Mouse (Mus musculus): Measurements from ENCODE around the gene Lrrc71. TPM values are rescaled to one million over a fixed set of nuclear protein-coding genes. Genes with fewer than 3 reads are reported as not detected.
A peak's percentile ranks its signal among the peaks of the same experiment; 100 is the strongest.

The Lrrc71 gene
- total RNA-seq (2022) = under 1 TPM in 1 of 4 experiments, not detected in 3; 0.68 TPM

GRCm38 (mm10) chr3:87748431-87748830, at the start of gene Lrrc71:
Gene Lrrc71, minus strand, starts transcription at chr3:87748625.
- no peak for DNase-seq (ENCODE audit: low spot score in 2 of 2)

DNA sequence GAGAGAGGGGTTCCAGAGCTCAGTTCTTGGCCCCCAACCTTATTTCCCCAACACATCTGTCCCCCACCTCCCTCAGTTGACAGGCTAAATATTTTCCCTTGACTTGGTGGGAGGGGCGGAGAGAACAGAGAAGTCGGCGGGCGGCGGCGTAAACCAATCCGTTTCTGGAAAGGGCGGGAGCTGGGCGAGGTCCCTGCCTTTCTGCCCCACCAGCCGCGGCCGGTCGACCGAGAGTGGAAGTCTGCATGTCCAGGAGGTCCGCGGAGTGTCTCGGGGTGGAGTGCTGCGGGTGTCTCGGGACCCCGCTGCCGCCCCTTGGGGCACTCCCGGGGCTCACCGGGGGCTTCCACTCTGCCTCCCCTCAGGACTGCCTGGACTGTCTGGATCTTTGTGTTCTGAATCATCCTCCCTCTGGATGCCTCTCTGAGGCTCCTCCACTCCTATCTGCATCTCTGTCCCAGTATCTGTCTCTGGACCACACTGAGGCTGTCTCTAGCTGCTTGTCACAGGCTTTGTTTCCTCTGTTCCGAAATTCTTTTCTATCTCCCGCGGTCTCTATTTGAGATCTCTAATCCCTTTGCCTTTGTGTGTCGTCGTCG, 48.4 kb upstream of the Lrrc71 start, which contains the start of gene Insrr:
TSS of gene Insrr (plus strand) at position 216 of the 599 bp plus-strand sequence.
- DNase-seq (ENCODE audit: low spot score in 2 of 2) = no peak

DNA sequence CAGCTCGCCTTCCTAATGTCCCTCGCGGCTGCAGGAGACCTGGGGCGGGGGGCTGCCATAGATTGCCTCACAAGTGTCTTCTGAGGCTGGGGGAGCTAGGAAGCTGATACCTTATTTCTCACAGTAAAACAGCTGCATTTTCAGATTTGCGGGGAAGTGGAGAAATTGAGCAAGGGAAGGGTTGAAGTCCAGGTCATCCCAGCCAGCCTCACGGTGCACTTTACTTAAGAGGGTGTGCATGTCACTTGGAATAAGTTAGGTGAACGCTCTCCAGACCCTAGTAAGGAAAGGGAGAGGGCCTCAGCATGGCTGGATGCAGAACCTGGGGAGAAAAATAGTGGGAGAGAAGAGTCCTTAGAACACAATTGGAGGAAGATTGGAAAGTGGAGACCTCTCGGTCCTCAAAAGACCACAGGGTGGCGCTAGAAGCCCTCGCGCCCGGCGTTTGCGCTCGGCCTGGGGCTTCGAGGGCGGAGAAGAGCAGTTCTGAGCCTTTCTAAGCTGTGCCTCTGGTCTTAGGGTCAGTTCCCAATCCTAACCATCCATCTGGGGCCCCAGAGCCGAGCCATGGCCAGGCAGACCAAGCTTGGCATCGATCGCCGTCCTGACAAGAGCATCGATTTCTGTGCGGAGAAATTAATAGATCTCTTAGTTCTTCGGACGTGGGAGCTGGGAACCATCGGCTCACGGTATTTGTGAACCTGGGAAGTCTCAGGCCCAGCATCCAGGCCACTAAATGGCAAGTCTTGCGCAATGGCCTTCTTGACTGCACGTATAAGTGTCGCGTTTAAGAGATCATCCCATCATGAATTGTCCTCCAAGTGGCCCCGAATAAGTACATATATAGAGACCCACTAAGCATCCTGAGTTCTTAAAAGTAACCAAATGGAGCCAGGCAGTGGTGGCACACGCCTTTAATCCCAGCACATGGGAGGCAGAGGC, 47.2 kb upstream of the Lrrc71 start:
- DNase-seq (ENCODE audit: low spot score in 2 of 2) = peak; percentile 17 to 30

DNA sequence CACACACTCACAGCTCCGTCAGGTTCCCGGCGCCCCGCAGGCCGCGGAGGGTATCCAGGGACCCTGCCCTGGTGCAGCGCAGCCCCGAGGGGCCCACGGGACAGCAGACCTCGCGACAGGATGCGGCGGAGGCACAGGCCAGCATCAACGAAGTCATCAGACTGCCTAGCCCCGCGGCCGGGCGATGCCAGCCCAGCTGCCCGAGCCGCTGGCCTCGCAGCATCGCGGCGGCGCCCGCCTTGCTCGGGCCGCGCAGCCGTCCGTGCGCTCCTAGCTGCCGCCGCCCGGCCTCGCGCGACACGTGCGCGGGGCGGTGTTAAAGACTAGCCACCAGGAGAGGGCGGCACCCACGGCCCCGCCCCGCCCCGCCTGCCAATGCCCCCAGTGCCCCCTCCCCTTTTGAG, 46.5 kb upstream of the Lrrc71 start, which contains the start of gene Ntrk1:
TSS of gene Ntrk1 (minus strand) at position 241 of the 404 bp plus-strand sequence.
- DNase-seq (ENCODE audit: low spot score in 2 of 2) = no peak

DNA sequence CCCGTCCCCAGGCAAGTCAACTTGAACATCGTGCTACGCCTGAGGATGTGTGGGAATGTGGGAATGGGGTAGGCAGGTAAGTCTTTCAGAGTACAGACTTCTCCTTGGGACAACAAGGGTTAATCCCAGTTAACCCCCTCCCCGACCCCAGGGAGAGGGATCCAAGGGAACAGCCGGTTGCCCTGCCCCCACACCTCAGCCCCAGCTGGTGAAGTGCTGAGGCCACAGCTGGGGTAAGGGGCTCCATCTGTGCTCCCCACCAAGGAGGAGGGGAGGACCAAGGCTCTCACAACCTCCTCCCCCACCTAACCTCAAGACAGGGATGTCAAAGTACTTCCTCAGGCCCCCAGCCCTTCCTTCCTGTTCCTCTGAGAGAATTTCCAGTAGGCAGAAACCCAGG, 41.3 kb upstream of the Lrrc71 start:
- no peak for DNase-seq (ENCODE audit: low spot score in 2 of 2)

DNA sequence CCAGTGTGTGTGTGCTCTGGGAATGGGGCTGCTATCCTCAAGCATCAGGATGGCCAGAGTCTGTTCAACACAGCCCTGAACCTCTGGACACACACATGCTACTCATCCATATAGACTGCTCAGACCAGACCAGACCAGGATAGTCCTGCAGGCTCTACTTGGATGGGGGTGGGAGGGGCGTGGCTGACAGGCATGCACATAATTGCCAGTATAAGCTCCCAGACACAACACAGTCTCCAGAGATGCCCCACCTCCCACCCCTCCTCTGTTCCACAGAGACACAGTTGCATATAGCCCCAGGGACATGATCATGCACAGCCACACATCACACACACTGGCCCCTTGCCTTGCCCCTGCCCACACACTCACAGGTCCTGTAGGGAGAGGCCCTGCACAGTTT, 40.8 kb upstream of the Lrrc71 start:
- DNase-seq (ENCODE audit: low spot score in 2 of 2) = no peak

DNA sequence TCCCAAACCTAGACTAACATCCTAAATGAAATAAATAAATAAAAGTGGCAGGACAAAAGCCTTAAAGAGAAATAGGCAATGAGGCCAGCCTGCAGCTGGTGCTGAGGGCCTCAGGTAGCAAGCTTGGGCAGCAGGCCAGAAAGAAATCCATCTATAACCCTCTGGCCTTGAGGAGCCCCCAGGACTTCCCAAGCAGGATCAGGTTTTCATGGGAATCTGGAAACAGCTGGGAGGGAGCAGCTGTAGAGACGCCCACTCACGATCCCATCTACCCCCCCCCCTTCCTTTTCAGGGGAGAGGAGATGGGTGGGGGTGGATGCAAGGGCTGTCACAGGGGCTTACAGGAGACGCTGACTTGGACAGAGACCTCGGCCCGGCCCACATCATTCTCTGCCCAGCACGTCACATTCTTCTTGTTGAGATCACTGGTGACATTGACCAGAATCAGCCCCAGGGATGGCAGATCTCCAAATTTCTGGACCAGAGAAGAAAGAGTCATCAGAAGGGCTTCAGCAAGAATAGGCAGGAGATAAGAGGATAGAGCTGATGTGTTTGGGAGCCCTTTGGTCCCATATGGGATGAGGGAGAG, 37.3 kb upstream of the Lrrc71 start:
- DNase-seq (ENCODE audit: low spot score in 2 of 2) = no peak

DNA sequence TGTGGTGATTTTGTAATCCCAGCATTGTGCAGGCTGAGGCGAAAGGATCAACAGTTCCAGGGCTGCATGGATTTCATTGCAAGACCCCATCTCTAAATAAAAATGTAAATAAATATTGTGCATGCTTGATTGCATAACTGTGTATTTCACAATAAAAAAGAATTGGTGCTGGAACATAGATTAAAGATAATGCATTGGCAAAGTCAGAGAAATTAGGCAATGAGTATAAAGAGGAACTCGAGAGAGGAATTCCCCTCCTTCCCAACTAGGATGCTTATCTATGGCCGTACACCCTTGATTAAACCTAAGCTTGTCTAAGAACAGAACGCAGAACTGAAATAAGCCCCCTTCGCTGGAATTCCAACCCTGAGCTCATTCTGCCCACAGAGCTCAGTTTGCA, 36.7 kb upstream of the Lrrc71 start:
- no peak for DNase-seq (ENCODE audit: low spot score in 2 of 2)

GRCm38 (mm10) chr3:87783282-87784023, 35.0 kb upstream of the Lrrc71 start:
- no peak for DNase-seq (ENCODE audit: low spot score in 2 of 2)

DNA sequence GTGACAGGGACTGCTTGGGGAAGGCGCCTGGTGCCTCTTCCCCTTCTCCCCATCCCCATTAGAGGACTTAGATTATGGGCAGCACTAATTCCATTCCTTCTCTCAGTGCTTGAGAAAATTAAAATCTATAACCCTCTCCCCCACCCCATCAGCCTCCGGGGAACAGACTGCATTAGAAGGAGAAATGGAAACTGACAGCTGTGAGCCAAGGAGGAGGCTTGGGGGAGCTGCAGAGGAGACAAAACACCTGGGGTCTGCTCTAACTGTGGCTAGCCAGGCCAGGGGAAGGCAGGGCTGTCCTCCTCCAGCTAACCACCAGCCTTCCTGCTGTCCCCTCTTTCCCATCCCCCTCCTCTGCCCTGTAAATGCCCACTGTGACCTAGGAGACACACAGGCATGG, 30.7 kb upstream of the Lrrc71 start:
- no peak for DNase-seq (ENCODE audit: low spot score in 2 of 2)

DNA sequence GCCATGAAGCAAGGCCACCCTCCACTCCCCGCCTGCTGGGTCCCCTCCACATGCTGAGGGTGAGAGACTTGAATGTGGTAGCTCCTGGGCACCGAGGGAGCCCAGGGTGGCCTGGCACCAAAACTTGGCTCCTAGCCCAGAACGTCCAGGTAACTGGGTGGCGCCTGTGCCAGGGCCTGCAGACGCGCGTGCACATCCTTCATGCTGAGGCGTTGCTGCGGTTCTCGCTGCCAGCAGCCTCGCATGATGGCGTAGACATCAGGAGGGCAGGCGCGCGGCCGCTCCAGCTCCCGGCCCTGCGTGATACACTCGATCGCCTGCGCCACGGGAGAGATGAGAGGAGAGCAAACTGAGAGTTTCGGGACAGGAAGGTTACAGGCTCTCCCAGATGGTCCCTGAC, 29.9 kb upstream of the Lrrc71 start:
- no peak for DNase-seq (ENCODE audit: low spot score in 2 of 2)

- DNase-seq (ENCODE audit: low spot score in 2 of 2) = no peak
Observed at GRCm38 (mm10) chr3:87771088-87771487, 22.7 kb upstream of the Lrrc71 start.

GRCm38 (mm10) chr3:87770280-87770679, 21.9 kb upstream of the Lrrc71 start:
- DNase-seq (ENCODE audit: low spot score in 2 of 2) = no peak

DNA sequence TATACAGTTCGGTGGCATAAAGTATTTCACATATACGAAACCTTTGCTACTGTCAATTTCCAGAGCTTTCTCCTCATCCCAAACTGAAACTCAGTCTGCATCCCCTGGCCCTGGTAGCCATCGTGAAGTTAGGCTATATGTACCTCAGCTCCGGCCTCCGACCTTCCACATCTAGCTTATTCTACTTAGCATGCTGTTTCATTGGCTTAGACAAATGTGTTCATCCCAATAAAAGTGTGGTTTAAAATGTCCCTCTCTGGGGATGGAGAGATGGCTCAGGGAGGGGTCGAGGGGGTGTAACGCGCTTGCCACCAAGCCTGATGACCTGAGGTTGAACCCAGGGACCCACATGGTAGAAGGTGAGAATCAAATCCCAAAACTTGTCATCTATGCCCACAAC, 21.1 kb upstream of the Lrrc71 start:
- no peak for DNase-seq (ENCODE audit: low spot score in 2 of 2)

DNA sequence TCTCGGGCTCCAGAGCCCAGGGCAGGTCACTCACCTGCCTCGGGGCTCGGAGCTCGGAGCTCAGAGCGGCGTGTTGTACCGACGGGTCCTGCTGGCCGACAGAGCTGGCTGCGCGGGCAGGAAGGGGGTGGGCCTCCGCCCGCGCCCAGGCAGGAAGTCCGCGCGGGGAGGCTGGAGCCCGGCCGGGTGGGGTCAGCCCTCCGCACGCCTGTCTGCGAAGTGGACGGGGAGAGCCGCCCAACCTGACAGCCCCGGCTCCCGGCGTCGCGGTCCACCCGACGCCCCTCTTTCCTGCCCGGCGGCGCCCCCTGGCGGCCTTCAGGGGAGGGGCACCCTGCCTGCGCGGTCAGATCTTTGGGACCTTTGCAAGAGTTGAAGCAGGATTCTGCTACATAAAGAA, 20.4 kb upstream of the Lrrc71 start:
- peak; percentile 63 to 76 for DNase-seq (ENCODE audit: low spot score in 2 of 2)

DNA sequence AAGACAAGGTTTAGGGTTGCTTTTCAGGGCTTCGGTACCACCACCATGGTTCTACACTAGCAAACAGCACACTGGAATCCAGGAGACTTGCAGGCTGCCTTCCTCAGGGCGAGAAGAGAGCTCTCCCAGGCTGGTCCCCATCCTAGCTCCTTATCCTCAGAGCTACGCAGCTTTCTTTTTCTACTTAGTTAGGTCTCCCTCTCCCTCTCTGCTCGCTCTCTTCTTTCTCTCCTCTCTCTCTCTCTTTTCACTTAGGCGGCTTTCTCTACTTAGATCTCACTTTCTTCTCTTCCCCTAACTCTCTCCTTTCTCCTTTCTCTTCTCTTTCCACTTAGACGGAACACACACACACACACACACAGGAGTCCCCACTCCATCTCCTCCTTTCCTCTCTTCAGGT, 20.0 kb upstream of the Lrrc71 start:
- no peak for DNase-seq (ENCODE audit: low spot score in 2 of 2)

GRCm38 (mm10) chr3:87767764-87768163, 19.3 kb upstream of the Lrrc71 start:
- DNase-seq (ENCODE audit: low spot score in 2 of 2) = no peak

- no peak for DNase-seq (ENCODE audit: low spot score in 2 of 2)
Observed at GRCm38 (mm10) chr3:87766284-87766667, 17.9 kb upstream of the Lrrc71 start.

DNA sequence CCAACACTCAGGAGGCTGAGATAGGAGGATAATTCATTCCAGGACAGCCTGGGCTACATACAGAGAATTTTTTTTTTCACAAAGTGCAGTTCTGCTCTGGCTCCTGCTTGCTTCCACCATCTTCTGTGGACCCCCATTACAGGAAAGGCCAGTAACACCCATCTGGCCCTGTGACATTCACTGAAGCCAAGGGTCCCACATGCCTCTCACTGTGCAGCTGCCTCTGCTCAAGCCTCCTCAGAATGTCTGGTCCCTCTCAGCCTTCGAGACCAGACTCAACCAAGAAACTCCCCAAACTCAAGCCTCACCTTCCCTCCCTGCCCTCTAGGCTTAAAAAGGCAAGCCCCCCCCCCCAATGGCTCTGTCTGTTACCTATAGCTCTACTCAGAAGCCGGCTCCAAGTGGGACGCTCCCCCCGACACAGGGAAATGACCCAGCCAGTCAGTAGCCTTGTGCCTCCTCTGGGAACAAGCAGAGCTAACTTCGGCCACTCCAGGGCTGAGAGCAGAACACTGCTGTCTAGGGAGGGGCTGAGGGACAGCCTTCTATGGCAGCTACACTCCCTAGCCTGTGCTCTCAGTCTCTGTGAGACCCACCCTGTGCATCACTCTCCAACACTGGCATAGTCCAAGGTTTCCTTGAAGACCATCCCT, 17.3 kb upstream of the Lrrc71 start:
- DNase-seq (ENCODE audit: low spot score in 2 of 2) = no peak

- no peak for DNase-seq (ENCODE audit: low spot score in 2 of 2)
Observed at GRCm38 (mm10) chr3:87765091-87765490, 16.7 kb upstream of the Lrrc71 start.

DNA sequence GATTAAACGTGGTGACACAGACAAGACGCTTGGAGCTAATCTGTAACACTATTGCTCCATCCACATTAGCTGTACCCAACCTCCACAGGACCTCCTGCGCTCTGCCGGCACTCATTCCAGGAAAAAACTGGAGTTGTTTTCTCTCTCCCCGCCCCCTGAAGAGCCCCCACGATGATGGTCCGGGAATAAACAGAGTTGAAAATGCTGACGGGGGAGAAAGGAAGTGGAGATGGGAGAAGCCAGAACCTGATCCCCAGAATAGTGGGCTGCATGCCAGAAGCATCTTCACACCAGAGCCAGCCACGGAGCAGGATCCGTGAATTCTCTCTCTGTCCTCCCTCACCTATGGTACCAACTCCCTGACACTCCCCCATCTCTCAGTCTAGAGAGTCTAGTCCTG, 16.1 kb upstream of the Lrrc71 start:
- no peak for DNase-seq (ENCODE audit: low spot score in 2 of 2)
